ENCODE assay signal across 22 mouse cellular contexts in the genomic region with DNA sequence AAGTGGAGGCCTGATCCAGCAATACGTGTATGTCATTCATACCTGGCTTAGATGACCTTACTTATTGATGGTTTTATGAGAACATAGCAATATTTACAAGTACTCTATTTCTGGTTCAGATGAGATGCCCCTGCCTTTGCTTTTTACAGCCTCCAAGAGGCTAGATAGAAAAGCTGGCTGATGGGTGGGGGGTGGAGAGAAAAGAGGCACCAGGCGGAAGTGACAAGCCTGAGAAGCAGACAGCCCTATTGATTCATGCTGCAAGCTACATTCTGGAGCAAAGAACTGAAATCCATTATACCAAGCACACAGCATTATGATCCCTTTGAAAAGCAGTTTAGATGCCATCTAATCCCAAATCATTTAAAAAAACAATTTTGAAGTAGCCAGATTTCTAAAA. TPM values are rescaled to one million over a fixed set of nuclear protein-coding genes. Genes with fewer than 3 reads are reported as not detected.
DNase-seq lines count a peak whose midpoint lies in the region; ATAC-seq lines count a peak whose summit lies in the region.
"Had no signal": no experiment of that assay in that cellular context is flagged by ENCODE, and none has a peak within 500 bp of the region (broad histone marks: within the 10 kb centered on the region; RNA-seq: fewer than 3 reads in every experiment).

No protein-coding gene starts in this region.

- no peak for ATAC-seq in forebrain, embryonic 11.5 days (replicated peaks; ENCODE audit: low FRiP score)
- peak; percentile 39 for ATAC-seq in CD4-positive, CD25-positive, alpha-beta regulatory T cell, adult 4 months
- ATAC-seq: hindbrain, embryonic 16.5 days; intestine, embryonic 16.5 days; midbrain, embryonic 16.5 days had no signal

- no peak for DNase-seq in forebrain, embryonic 11.5 days (ENCODE audit: low spot score)
- DNase-seq in forebrain, embryonic 10.5 days (ENCODE audit: extremely low spot score, low spot score), result no peak
- peak; percentile 6 for DNase-seq in left cerebral cortex, postnatal 4 days
- DNase-seq in left cerebral cortex, adult 18-20 months (ENCODE audit: low spot score in 2 of 2), result no peak
- DNase-seq in retina, embryonic 14.5 days (ENCODE audit: low spot score), result peak; percentile 50
- DNase-seq in right cerebral cortex, postnatal 36 days (ENCODE audit: low spot score in 2 of 2), result no peak
- DNase-seq: adrenal gland, postnatal 10 days; cerebellum, adult 2 months; heart, postnatal 4 days; kidney, adult 9 months; kidney, postnatal 25 days; liver, embryonic 13.5 days; lung, embryonic 14.5 days; right cerebral cortex, adult 18-20 months; thymus, postnatal 25 days had no signal

- no peaks in the 10 kb centered on the region for H3K27me3 ChIP-seq in forebrain, embryonic 11.5 days (ENCODE audit: control insufficient read depth, insufficient read depth, low read length)
- H3K27me3 ChIP-seq in forebrain, embryonic 10.5 days (ENCODE audit: poor library complexity, severe bottlenecking), result peaks cover 5% of the 10 kb centered on the region; the same call in 1 of the 2 replicates
- H3K27me3 ChIP-seq: liver, embryonic 13.5 days; megakaryocyte, embryonic 14.5 days; stomach, embryonic 15.5 days had no signal

- peaks cover 12% of the 10 kb centered on the region for H3K4me1 ChIP-seq in forebrain, embryonic 11.5 days (replicated peaks; ENCODE audit: control insufficient read depth, insufficient read depth, low read length)
- H3K4me1 ChIP-seq in forebrain, embryonic 10.5 days, result peaks cover 52% of the 10 kb centered on the region

- H3K9ac ChIP-seq in forebrain, embryonic 11.5 days (ENCODE audit: low read length), result no peak overlapping the region
- H3K9ac ChIP-seq: liver, embryonic 13.5 days; lung, embryonic 14.5 days; stomach, embryonic 15.5 days had no signal

- no peaks in the 10 kb centered on the region for H3K9me3 ChIP-seq in forebrain, embryonic 11.5 days (ENCODE audit: control insufficient read depth, low read length)
- H3K9me3 ChIP-seq in forebrain, embryonic 10.5 days, result no peaks in the 10 kb centered on the region
- H3K9me3 ChIP-seq: heart, embryonic 10.5 days; liver, embryonic 13.5 days; megakaryocyte, embryonic 14.5 days; stomach, embryonic 15.5 days had no signal

- peak overlapping the region; percentile 37; the same call in 1 of the 2 replicates for H3K27ac ChIP-seq in forebrain, embryonic 11.5 days (ENCODE audit: low read depth, low read length)
- H3K27ac ChIP-seq in forebrain, embryonic 10.5 days, result no peak overlapping the region
- H3K27ac ChIP-seq: heart, embryonic 10.5 days; liver, embryonic 13.5 days; stomach, embryonic 15.5 days had no signal

- 42% methylated on average over 2 of the region's 2 CpGs for WGBS in forebrain, embryonic 11.5 days
- 47% methylated on average over 2 of the region's 2 CpGs for WGBS in forebrain, embryonic 10.5 days

- no peaks in the 10 kb centered on the region for H3K36me3 ChIP-seq in forebrain, embryonic 11.5 days (ENCODE audit: control insufficient read depth, insufficient read depth, low read length)
- peaks cover 17% of the 10 kb centered on the region for H3K36me3 ChIP-seq in forebrain, embryonic 10.5 days (replicated peaks)

- H3K4me3 ChIP-seq in forebrain, embryonic 11.5 days (ENCODE audit: low read depth, low read length), result no peak overlapping the region
- no peak overlapping the region for H3K4me3 ChIP-seq in forebrain, embryonic 10.5 days
- H3K4me3 ChIP-seq: heart, embryonic 10.5 days; liver, embryonic 13.5 days; stomach, embryonic 15.5 days had no signal

- no peak overlapping the region for H3K4me2 ChIP-seq in forebrain, embryonic 11.5 days (ENCODE audit: low read depth, low read length, severe bottlenecking)
- H3K4me2 ChIP-seq: liver, embryonic 13.5 days; lung, embryonic 14.5 days; stomach, embryonic 15.5 days had no signal

- intact Hi-C loops in left cerebral cortex, postnatal 4 days (cut with DNase I), result loop anchor here (10.0 kb wide), 1 partner anchor 231 kb away; no protein-coding TSS in a partner anchor

RNA-seq across cellular contexts. Expression of a gene that starts 37.6 kb away (rescaled TPM):
- 87.2 and 95.3 TPM in 2 replicates for polyA plus RNA-seq in forebrain, embryonic 11.5 days (2014; fragmentation: Nextera tagmentation; extraction: Ambion mirVana)
- polyA plus RNA-seq in forebrain, embryonic 10.5 days (2016; fragmentation: Nextera tagmentation; extraction: Ambion mirVana), result 97.8 and 102 TPM in 2 replicates
- total RNA-seq in left cerebral cortex, postnatal 4 days (2021), result 10 to 100 TPM; 25.4 to 32.6 TPM
- total RNA-seq in left cerebral cortex, adult 18-20 months (2021), result 10 to 100 TPM; 20.6 to 24.8 TPM
- polyA plus RNA-seq in CD4-positive, CD25-positive, alpha-beta regulatory T cell, adult 4 months (2017; shearing (Covaris generic)), result 100 to 1,000 TPM in 1 of 2 experiments, 10 to 100 TPM in 1; 75.3 to 103 TPM

Comparison
In these comparisons a context has a peak if more than half of its experiments do, and no peak if none do; other contexts are left out.
1. DNase-seq: peak in left cerebral cortex, postnatal 4 days (single experiment) and retina, embryonic 14.5 days (single experiment); none in forebrain, embryonic 11.5 days (single experiment), forebrain, embryonic 10.5 days (single experiment), left cerebral cortex, adult 18-20 months (0 of 2) and right cerebral cortex, postnatal 36 days (0 of 2).